Mouse (Mus musculus): ENCODE data around the gene Clmn.

DNA sequence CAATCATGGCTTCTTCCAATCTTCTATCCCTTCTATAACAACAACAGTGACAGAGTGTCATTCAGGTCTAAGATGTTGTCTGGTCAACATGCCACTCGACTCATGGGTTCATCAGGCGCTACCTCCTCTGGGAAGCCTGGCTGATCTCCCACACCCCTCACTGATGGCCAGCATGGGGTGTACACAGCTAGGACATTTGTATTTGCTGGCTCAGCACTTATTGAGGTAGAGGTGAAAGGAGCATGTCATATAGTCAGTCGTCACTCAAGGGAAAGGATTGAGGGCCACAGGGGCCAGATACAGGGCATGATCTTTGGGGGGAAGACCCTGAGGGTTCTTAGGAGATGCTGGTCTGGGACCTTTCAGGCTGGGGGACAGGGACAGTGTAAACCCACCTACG lies 44.9 kb upstream of the Clmn start:
- TF ChIP-seq CTCF (IDR thresholded peaks at IDR 0.05) (no peak), POLR2A (IDR thresholded peaks at IDR 0.05; ENCODE audit: insufficient read depth, low read depth, low read length) (no peak), EP300 (IDR thresholded peaks at IDR 0.05; ENCODE audit: insufficient read depth, low read depth, low read length) (no peak)

All from heart, adult 2 months (tissue).